Mouse (Mus musculus) MEL (cell line): Measurements from ENCODE around the gene Dhx58.

Experiments used
- EP300 ChIP-seq, 2 experiments: IDR thresholded peaks; 2 replicates each; pipeline ENCODE4 v1.6.1; 2011; ENCODE audit warnings: improper control_type of control experiment in 2 of 2, low read length in 2 of 2, low read depth in 1 of 2, mild to moderate bottlenecking in 1 of 2
- MAFK ChIP-seq: IDR thresholded peaks from 2 replicates; pipeline ENCODE4 v1.6.1; 2011; ENCODE audit warnings: low read depth, mild to moderate bottlenecking, low read length, improper control_type of control experiment, borderline replicate concordance
- MYB ChIP-seq: IDR thresholded peaks from 2 replicates; pipeline ENCODE4 v1.6.1; 2011; ENCODE audit warnings: mild to moderate bottlenecking, low read depth, low read length, improper control_type of control experiment
- POLR2AphosphoS2 ChIP-seq: IDR thresholded peaks from 2 replicates; pipeline ENCODE4 v1.6.1; 2011; ENCODE audit warnings: low read length, improper control_type of control experiment

DNA sequence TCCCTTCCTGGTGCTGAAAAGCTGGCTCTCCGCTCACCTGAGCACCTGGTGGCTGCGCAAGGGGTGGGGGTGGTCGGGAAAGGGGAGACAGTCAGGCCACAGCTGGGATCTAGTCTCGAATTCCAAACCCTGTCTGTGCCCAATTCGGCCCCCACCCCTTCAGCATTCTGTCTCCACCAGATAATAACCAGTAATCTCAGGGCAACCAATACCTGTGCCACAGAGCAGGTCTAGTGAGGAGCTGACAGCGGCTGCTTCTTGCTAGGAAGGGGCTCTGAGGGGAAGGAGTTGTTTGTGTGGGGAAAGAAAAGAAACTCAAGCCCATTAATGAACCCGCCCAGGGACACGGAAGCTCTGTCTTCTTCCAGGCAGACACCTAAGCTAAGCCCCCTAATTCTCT is 52.9 kb downstream of the Dhx58 start:
- no peak for TF ChIP-seq MAFK
- TF ChIP-seq POLR2AphosphoS2, result no peak
- no peak for TF ChIP-seq EP300 (IDR thresholded peaks at IDR 0.05; ENCODE audit: low read depth in 1 of 2, low read length in 2 of 2)
- no peak for TF ChIP-seq MYB
